Mouse (Mus musculus): ENCODE measurements around the gene Rab11fip3.

Rab11fip3 gene

DNA sequence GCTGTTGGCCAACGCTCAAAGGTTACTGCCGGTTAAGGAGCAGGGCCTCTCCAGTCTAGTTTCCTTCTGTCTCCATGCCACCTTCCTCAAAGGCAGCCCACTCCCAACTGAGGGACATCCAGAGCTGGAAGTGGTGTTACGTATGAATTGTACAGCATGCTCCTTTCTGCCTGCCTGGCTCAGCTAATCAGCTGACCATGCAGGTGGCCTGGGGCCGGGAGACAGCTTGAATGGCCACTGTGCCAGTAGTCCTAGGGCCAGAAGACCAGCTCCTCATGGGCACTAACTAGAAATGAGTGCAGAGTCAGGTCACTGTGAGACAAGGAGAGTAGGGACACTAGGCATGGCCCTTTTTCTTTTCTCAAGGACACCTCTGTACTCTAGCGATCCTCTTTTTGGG is 116.2 kb downstream of the Rab11fip3 start:
- DNase-seq, result no peak

- DNase-seq, result no peak
These were observed 117.3 kb downstream of the Rab11fip3 start, which contains the start of gene A930017K11Rik for GRCm38 (mm10) chr17:25951803-25952623. TSS of gene A930017K11Rik (minus strand) at chr17:25952565.

DNA sequence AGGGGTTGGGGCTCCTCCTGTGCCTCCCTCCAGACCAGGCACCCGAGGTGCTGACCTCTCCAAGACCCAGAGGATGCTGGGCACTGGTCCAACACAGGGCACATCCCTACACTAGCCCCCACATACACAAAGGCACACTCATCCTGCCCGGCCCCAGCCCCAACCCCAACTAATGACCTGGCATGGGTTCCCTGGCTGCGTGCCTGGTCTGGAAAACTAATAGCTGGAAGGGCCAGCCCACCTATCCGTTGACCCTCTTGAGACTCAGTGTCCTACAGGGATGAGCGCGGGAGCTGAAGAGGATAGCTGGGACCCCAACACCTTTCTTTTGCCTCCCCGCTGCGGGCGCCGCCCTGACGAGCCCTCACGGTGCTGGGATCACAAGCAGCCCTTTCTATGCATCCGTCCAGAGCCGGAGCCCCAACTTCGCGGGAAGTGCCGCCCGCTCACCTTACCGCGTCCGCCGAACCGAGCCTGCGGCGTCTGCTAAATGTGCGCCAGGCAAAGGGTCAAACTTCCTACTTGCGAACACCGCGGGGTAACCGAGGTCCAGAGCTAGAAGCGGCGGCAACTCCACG is 118.0 kb downstream of the Rab11fip3 start:
- no peak for DNase-seq

DNA sequence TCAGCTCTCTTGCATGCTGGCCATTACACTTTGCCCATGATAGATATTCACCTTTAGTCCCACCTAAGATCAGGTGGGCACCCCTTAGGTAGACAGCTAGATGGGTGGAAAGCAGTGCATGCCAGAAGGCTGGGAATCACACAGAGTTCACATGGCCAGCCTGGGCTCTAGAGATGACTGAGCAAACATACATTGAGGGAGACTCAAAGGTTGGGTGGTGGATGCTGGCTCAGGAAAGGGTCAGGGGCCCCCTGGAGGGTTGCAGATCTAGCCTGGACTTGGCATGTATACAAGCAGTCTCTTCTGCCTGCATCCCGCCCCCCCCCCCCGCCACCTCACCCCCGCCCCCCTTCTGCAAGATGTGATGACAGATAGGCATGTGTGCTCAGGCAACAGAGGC is 118.6 kb downstream of the Rab11fip3 start:
- no peak for DNase-seq

GRCm38 (mm10) chr17:25949981-25950380 is 119.4 kb downstream of the Rab11fip3 start:
- no peak for DNase-seq

- no peak for DNase-seq
These were observed 121.3 kb downstream of the Rab11fip3 start for GRCm38 (mm10) chr17:25948051-25948450.

GRCm38 (mm10) chr17:25947576-25947975 is 121.8 kb downstream of the Rab11fip3 start:
- no peak for DNase-seq

GRCm38 (mm10) chr17:25946891-25947290 is 122.5 kb downstream of the Rab11fip3 start:
- DNase-seq, result no peak

DNA sequence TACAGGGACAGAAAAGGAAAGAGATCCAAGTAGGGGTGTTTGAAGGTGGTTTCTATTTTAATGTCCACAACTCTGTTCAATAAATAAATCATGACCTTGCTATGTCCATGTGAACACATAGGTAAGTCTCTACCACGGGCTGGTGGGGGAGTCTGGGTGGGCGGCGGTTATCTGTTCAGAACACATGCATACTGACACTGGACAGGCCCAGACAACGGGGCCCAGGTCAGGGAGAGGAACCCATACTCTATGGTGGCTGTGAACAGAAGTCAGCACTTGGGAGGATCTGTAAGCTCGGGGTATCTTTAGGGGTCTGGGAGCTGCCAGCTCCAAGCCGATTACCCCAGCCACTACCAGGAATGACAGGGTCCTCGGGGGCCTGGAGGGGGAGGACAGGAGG is 123.0 kb downstream of the Rab11fip3 start:
- no peak for DNase-seq

- no peak for DNase-seq
These were observed 123.7 kb downstream of the Rab11fip3 start for GRCm38 (mm10) chr17:25945517-25946155.

DNA sequence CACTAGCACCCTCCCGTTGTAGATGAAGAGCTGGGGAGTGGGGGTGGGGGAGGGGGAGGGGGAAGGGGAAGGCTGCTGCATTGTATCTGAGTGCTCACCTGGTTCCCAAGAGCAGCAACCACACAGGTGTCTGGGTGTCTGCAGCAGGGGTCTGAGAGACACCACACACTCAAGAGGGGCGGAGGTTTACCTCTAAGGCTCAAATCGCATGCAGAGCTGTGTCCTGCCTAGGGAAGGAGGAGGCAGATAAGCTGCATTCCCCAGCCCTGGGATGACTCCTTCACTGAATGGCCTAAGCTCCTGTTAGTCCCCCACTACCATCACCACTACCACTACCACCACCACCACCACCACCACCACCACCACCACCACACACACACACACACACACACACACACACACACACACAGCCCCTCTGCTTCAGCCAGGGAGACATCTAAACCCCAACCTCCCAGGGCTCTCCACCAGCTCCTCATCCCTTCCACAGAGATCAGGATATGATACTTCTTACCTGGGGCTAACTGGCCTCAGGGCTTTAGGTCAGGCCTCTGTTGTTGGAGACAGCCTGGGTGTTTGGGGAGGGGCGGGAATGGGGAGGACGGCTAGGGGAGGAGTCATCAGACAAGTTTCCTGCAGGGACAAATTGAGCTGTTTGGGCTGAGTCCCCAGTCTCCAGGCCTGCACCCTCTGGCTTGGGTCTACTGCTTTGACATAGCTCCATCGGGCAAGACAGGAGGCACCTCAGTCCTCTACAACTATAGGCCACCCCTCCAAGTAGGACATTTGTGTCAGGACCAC is 124.8 kb downstream of the Rab11fip3 start, which contains the start of the genes Pigq and Nhlrc4:
TSS of gene Pigq (minus strand) at position 571 of the 798 bp plus-strand sequence.
TSS of gene Nhlrc4 (minus strand) at position 596 of the 798 bp plus-strand sequence.
- DNase-seq, result no peak

DNA sequence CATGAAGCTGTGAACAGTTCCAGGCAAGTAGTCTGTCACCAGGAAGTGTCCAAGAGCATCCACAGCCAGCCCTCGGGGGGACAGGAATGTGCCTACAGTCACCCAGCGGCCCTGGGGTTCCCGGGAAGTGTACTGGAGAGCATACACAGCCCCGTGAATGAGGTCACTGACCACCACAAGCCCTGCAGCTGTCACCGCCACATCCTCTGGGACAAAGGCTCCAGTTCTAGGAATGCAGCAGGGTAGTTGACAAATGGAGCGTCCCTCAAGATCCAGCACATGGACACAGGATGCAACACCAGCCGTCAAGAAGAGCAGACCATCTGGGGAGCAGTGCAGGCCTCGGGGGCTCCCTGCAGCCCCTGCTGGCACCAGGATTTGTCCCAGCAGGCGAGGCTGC is 125.6 kb downstream of the Rab11fip3 start:
- no peak for DNase-seq

- no peak for DNase-seq
These were observed 126.1 kb downstream of the Rab11fip3 start for GRCm38 (mm10) chr17:25943221-25943620.

DNA sequence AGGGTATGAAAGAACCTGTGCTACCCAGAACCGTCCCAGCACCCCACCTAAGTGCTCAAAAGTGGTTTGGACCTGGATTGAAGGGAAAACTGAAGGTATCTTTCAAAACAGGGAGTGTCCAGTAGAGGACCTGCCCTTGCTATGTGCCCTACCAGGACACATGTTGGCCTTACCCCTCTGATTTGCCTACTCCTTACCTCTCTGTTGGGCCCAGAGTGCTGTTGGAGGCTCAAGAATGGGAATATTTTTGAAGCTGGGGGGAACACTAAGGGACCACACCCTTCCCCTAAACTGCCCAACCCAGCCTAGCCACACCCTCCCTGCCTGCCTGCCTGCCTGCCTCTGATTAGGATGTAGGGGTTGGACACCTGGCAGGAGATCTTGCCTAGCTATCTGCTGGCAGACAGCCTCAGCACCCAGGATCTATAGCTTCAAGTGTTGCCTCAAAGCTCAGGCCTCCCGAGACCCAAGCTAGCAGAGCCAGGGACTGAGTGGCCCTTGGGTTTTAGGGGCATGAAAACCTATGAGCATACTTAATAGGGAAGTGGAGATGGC is 126.7 kb downstream of the Rab11fip3 start:
- no peak for DNase-seq

- peak; percentile 85 for DNase-seq
These were observed 127.7 kb downstream of the Rab11fip3 start for GRCm38 (mm10) chr17:25941511-25942241.

Data from right cerebral cortex, postnatal 4 days (tissue).